Mouse (Mus musculus) forebrain, embryonic 12.5 days (tissue): ENCODE data around the gene Gm45844. TPM values are rescaled to one million over a fixed set of nuclear protein-coding genes. Genes with fewer than 3 reads are reported as not detected.

Experiments used
- microRNA-seq: library from miRNA; unstranded; fragments of <30 nt; microRNA quantifications from one replicate; pipeline ENCODE4, GENCODE M21; 2017
- polyA plus RNA-seq: library from polyadenylated mRNA; unstranded; fragments of >200 nt; fragmentation: Nextera tagmentation; extraction: Ambion mirVana; gene quantifications from 2 replicates; pipeline ENCODE4 v1.2.1, GENCODE M21; 2016

The Gm45844 gene
- polyA plus RNA-seq, 1 experiment from 2014 or later = 1.4 TPM

Small RNA genes within 50 kb of the gene (microRNA-seq; reads per million reads assigned to microRNA genes)
- gene Mir5620 = 1.7 reads per million

Other genes with a start within 250 kb of the Gm45844 start
- 18.1 and 19.3 TPM in 2 replicates for gene Zfp954, start 156.8 kb downstream of the Gm45844 start, polyA plus RNA-seq
- gene Zfp773, start 141.5 kb downstream of the Gm45844 start, polyA plus RNA-seq = 12.3 and 12.8 TPM in 2 replicates
- gene Zfp418, start 107.0 kb downstream of the Gm45844 start, polyA plus RNA-seq = 3.3 and 3.9 TPM in 2 replicates
- 9.3 and 9.5 TPM in 2 replicates for gene Zfp772, start 68.3 kb downstream of the Gm45844 start, polyA plus RNA-seq
- gene Vmn2r29, start 31.0 kb downstream of the Gm45844 start, polyA plus RNA-seq = 0.78 and 1.1 TPM in 2 replicates
- gene Clcn4, start 22.6 kb upstream of the Gm45844 start, polyA plus RNA-seq = 73.0 and 81.7 TPM in 2 replicates
- gene Vmn2r30, start 59.3 kb upstream of the Gm45844 start, polyA plus RNA-seq = not detected in 2 replicates
- not detected in 2 replicates for gene Gm45783, start 96.3 kb upstream of the Gm45844 start, polyA plus RNA-seq
- not detected in 2 replicates for gene Vmn2r31, start 121.4 kb upstream of the Gm45844 start, polyA plus RNA-seq
- not detected in 2 replicates for gene Vmn2r32, start 201.7 kb upstream of the Gm45844 start, polyA plus RNA-seq